Mouse (Mus musculus): ENCODE results near the gene Cxcr5. TPM values are rescaled to one million over a fixed set of nuclear protein-coding genes. Genes with fewer than 3 reads are reported as not detected.

Gene Cxcr5
- polyA plus RNA-seq, 1 experiment from 2014 or later: not detected

- Histone ChIP-seq H3K4me3 (replicated peaks) (peak overlapping the region; percentile 98), H3K4me1 (replicated peaks) (peaks cover 63% of the 10 kb centered on the region), H3K9me3 (no peaks in the 10 kb centered on the region), H3K27me3 (no peaks in the 10 kb centered on the region), H3K4me2 (peak overlapping the region; percentile 97), H3K9ac (replicated peaks) (peak overlapping the region; percentile 97), H3K27ac (peak overlapping the region; percentile 97), H3K36me3 (0 out of 2 replicates have a peak, but pooled peaks cover 4% of the 10 kb centered on the region)
- 0% methylated on average over 12 of the region's 12 CpGs for WGBS
- no peak for ATAC-seq (ENCODE audit: insufficient number of reproducible peaks, insufficient read depth, low FRiP score, low TSS enrichment, low read depth)
These were observed 78.1 kb downstream of the Cxcr5 start for GRCm38 (mm10) chr9:44483510-44484044.

GRCm38 (mm10) chr9:44483041-44483509, 78.6 kb downstream of the Cxcr5 start:
- ATAC-seq (ENCODE audit: insufficient number of reproducible peaks, insufficient read depth, low FRiP score, low TSS enrichment, low read depth): no peak
- Histone ChIP-seq H3K27ac (peak overlapping the region; percentile 97), H3K4me2 (peak overlapping the region; percentile 97), H3K4me1 (replicated peaks) (peaks cover 58% of the 10 kb centered on the region), H3K27me3 (no peaks in the 10 kb centered on the region), H3K36me3 (0 out of 2 replicates have a peak, but pooled peaks cover 4% of the 10 kb centered on the region), H3K4me3 (replicated peaks) (peak overlapping the region; percentile 98), H3K9ac (replicated peaks) (peak overlapping the region; percentile 97), H3K9me3 (no peaks in the 10 kb centered on the region)
- WGBS: under 1% methylated on average over 39 of the region's 39 CpGs

DNA sequence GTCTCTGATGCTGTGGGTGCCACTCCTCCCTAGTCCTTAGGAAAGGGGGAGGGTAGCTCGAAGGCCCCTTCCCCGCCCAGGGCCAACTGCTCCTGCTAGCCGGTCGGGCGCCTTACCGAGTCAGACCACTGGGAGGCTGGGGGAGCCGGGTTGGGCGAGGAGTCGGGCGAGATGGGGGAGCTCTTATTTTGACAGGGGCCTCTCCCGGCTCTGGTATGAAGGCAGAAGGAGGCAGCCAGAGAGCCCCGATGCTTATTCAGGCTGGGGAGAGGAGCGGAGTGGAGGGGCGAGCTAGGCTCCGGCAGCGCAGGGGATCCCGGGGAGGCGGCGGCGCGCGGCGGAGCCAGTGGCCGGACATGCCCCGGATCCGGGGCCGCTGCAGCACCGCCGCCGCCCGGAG, 79.1 kb downstream of the Cxcr5 start, which contains the start of gene Bcl9l:
Bcl9l (plus strand) TSS at position 274 of the 400 bp plus-strand sequence.
- ATAC-seq (ENCODE audit: insufficient number of reproducible peaks, insufficient read depth, low FRiP score, low TSS enrichment, low read depth): peak; percentile 64
- H3K9ac ChIP-seq (replicated peaks): peak within 1 kb of the TSS; percentile 97

GRCm38 (mm10) chr9:44482112-44482511, 79.6 kb downstream of the Cxcr5 start:
- H3K4me1 ChIP-seq (replicated peaks): peaks cover 58% of the 10 kb centered on the region
- no peaks in the 10 kb centered on the region for H3K9me3 ChIP-seq
- 8% methylated on average over 3 of the region's 3 CpGs for WGBS
- H3K4me3 ChIP-seq (replicated peaks): peak overlapping the region; percentile 98
- H3K27me3 ChIP-seq: no peaks in the 10 kb centered on the region
- H3K9ac ChIP-seq (replicated peaks): no peak overlapping the region
- ATAC-seq (ENCODE audit: insufficient number of reproducible peaks, insufficient read depth, low FRiP score, low TSS enrichment, low read depth): no peak
- H3K36me3 ChIP-seq: 0 out of 2 replicates have a peak, but pooled peaks cover 4% of the 10 kb centered on the region
- H3K27ac ChIP-seq: peak overlapping the region; percentile 97
- H3K4me2 ChIP-seq: peak overlapping the region; percentile 97

More for the DNA sequence above, 79.1 kb downstream of the Cxcr5 start, which contains the start of gene Bcl9l:
- H3K4me1 ChIP-seq (replicated peaks): peaks cover 58% of the 10 kb centered on the region
- no peaks in the 10 kb centered on the region for H3K9me3 ChIP-seq
- peak within 1 kb of the TSS; percentile 98 for H3K4me3 ChIP-seq (replicated peaks)
- H3K4me2 ChIP-seq: peak within 1 kb of the TSS; percentile 97
- H3K27me3 ChIP-seq: no peaks in the 10 kb centered on the region
- peak within 1 kb of the TSS; percentile 97 for H3K27ac ChIP-seq
- 0 out of 2 replicates have a peak, but pooled peaks cover 4% of the 10 kb centered on the region for H3K36me3 ChIP-seq
- under 1% methylated on average over 28 of the region's 31 CpGs for WGBS

- Histone ChIP-seq H3K9ac (replicated peaks) (peak overlapping the region; percentile 88), H3K27me3 (no peaks in the 10 kb centered on the region), H3K4me2 (peak overlapping the region; percentile 93), H3K9me3 (0 out of 2 replicates have a peak, but pooled peaks cover 3% of the 10 kb centered on the region), H3K36me3 (no peaks in the 10 kb centered on the region), H3K4me1 (replicated peaks) (peaks cover 35% of the 10 kb centered on the region), H3K27ac (peak overlapping the region; percentile 99), H3K4me3 (replicated peaks) (peak overlapping the region; percentile 82)
- WGBS: under 1% methylated on average over 26 of the region's 26 CpGs
- peak; percentile 29 for ATAC-seq (ENCODE audit: insufficient number of reproducible peaks, insufficient read depth, low FRiP score, low TSS enrichment, low read depth)
These were observed 81.8 kb downstream of the Cxcr5 start for GRCm38 (mm10) chr9:44479628-44480428.

DNA sequence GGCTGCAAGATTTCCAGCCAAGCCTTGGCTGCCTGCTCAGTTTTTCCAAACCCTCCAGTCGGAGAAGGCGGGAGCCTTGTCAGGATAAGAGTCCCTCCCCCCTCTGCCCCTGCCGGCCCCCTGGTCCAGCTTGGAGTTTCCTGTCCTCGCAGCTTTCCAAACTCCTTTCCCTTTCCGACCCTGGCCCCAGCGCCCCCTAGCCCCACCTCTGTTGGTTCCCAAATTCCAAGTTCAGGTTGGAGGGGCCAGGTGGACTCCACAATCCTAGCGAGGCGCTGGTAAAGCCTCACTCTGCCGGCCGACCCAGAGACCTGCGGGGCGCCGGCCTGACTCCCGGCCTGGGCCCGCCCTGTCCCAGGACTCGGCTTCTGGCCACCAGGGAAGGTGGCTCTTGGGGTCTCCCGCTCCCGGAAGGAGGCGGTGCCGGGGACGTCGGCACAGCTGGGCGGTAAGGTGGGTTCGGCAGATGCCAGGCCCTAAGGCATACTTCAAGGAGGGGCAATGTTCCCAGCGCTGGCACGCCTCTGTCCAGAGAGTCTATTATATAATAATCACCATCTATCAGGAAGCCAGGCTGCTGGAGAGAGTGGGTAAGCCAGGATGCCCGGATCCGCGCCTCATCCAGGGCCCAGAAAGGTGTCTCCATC, 82.6 kb downstream of the Cxcr5 start:
- Histone ChIP-seq H3K27me3 (0 out of 2 replicates have a peak, but pooled peaks cover 3% of the 10 kb centered on the region), H3K4me1 (replicated peaks) (peaks cover 28% of the 10 kb centered on the region), H3K9me3 (0 out of 2 replicates have a peak, but pooled peaks cover 3% of the 10 kb centered on the region), H3K9ac (replicated peaks) (peak overlapping the region; percentile 88), H3K27ac (peak overlapping the region; percentile 99), H3K36me3 (no peaks in the 10 kb centered on the region), H3K4me2 (peak overlapping the region; percentile 93), H3K4me3 (replicated peaks) (peak overlapping the region; percentile 82)
- peak; percentile 64 for ATAC-seq (ENCODE audit: insufficient number of reproducible peaks, insufficient read depth, low FRiP score, low TSS enrichment, low read depth)
- under 1% methylated on average over 29 of the region's 29 CpGs for WGBS

GRCm38 (mm10) chr9:44478229-44478921, 83.3 kb downstream of the Cxcr5 start:
- ATAC-seq (ENCODE audit: insufficient number of reproducible peaks, insufficient read depth, low FRiP score, low TSS enrichment, low read depth): peak; percentile 57
- H3K27me3 ChIP-seq: 0 out of 2 replicates have a peak, but pooled peaks cover 3% of the 10 kb centered on the region
- 1% methylated on average over 24 of the region's 27 CpGs for WGBS

DNA sequence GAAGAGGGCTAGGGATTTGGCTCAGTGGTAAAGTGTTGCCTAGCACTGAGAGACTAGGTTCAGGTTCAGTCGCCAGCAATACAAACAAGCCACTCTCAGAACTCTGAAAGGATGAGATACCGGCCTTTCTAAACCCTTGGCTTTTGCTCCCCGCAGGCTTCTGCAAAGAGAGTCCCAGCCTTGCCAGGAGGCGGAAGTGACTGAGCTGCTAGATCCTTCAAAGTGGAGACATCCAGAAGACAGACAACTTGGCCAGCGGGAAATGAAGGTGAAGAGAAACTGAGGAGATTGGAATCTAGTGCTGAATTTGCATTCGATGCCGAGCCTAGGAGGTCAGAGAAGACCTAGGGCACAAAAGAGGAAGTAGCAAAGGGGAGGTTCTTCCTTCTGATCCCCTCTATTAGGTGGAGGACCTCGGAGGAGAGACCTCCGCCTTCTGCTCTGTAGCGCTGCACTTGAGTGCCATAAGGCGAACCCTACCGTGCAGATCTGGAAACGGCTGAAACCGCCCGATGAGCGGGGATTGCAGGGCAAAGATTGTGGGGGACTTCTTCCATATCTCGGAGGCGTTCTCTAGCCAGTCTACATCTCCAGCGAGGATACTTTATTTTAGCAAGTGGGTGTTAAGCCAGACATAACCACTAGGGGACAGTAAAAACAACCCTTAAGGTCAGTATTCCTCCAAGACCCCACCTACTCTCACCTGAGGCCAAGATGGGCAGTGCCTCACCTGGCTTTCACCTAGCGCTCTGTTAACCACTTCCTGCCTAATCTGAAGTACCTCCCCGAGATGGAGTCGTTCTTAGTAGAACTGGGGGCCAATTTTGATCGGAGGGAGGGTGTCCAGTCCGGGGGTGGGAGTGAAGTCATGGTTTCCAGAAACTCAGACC, 84.1 kb downstream of the Cxcr5 start:
- no peak for ATAC-seq (ENCODE audit: insufficient number of reproducible peaks, insufficient read depth, low FRiP score, low TSS enrichment, low read depth)
- H3K27ac ChIP-seq: peak overlapping the region; percentile 99
- H3K4me2 ChIP-seq: peak overlapping the region; percentile 93
- no peaks in the 10 kb centered on the region for H3K36me3 ChIP-seq
- 5% methylated on average over 24 of the region's 24 CpGs for WGBS
- peak overlapping the region; percentile 88 for H3K9ac ChIP-seq (replicated peaks)
- H3K9me3 ChIP-seq: 0 out of 2 replicates have a peak, but pooled peaks cover 3% of the 10 kb centered on the region
- H3K27me3 ChIP-seq: 0 out of 2 replicates have a peak, but pooled peaks cover 3% of the 10 kb centered on the region
- peaks cover 23% of the 10 kb centered on the region for H3K4me1 ChIP-seq (replicated peaks)
- H3K4me3 ChIP-seq (replicated peaks): peak overlapping the region; percentile 82

More at GRCm38 (mm10) chr9:44478229-44478921, 83.3 kb downstream of the Cxcr5 start:
- Histone ChIP-seq H3K9me3 (0 out of 2 replicates have a peak, but pooled peaks cover 3% of the 10 kb centered on the region), H3K4me3 (replicated peaks) (peak overlapping the region; percentile 82), H3K27ac (peak overlapping the region; percentile 99), H3K36me3 (no peaks in the 10 kb centered on the region), H3K4me2 (peak overlapping the region; percentile 93), H3K9ac (replicated peaks) (peak overlapping the region; percentile 88), H3K4me1 (replicated peaks) (peaks cover 23% of the 10 kb centered on the region)

- Histone ChIP-seq H3K9ac (replicated peaks) (no peak overlapping the region), H3K27me3 (0 out of 2 replicates have a peak, but pooled peaks cover 3% of the 10 kb centered on the region), H3K4me1 (replicated peaks) (peaks cover 18% of the 10 kb centered on the region), H3K36me3 (no peaks in the 10 kb centered on the region), H3K27ac (no peak overlapping the region), H3K4me3 (replicated peaks) (no peak overlapping the region), H3K9me3 (0 out of 2 replicates have a peak, but pooled peaks cover 3% of the 10 kb centered on the region), H3K4me2 (no peak overlapping the region)
- ATAC-seq (ENCODE audit: insufficient number of reproducible peaks, insufficient read depth, low FRiP score, low TSS enrichment, low read depth): no peak
- WGBS: 90% methylated on average over 3 of the region's 3 CpGs
These were observed 85.7 kb downstream of the Cxcr5 start for GRCm38 (mm10) chr9:44475936-44476335.

Data from limb, embryonic 12.5 days (tissue).